Mouse (Mus musculus) brain, embryonic 14.5 days (tissue): ENCODE measurements around the gene Gpc1.

Source experiments
- CTCF ChIP-seq: fragments of 200-500 bp; IDR thresholded peaks from 2 replicates; pipeline ENCODE4 v1.5.1; 2012; ENCODE audit warnings: inconsistent platforms, mild to moderate bottlenecking, moderate library complexity, borderline replicate concordance; ENCODE audit not compliant: insufficient read depth, insufficient read length; ENCODE audit errors: extremely low read depth
- POLR2A ChIP-seq: fragments of 200-500 bp; IDR thresholded peaks from 2 replicates; pipeline ENCODE4 v1.6.1; 2012; ENCODE audit warnings: mild to moderate bottlenecking, inconsistent platforms, borderline replicate concordance; ENCODE audit not compliant: poor library complexity, insufficient read depth, insufficient read length, severe bottlenecking; ENCODE audit errors: extremely low read depth

DNA sequence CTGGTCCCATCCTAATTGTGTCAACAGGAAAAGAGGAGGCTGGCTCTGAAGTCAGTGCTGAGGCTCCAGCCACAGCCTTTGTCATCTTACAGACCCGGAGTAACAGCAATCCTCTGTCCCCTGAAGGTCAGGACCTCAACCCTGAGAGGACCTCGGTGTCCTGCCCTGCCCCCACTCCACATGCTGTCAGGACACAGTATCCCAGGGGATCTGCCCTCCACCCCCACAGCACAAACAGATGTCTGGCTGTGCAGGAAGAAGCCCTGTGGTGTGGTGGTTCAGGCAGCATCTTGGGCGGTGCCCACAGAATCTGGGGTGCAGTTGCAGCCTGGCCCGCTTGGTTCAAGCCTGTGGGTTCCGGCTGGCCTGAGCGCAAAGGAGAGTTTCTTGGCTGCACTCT, 48.9 kb upstream of the Gpc1 start:
- TF ChIP-seq CTCF = no peak
- TF ChIP-seq POLR2A = no peak
